Mouse (Mus musculus) cerebellum, adult 11 months (tissue): ENCODE data around the gene Tbc1d7.
A peak's percentile ranks its signal among the peaks of the same experiment; 100 is the strongest.

Experiments used
- DNase-seq: peaks from one replicate; pipeline ENCODE4 v3.0.0; 2022

Gene Tbc1d7

GRCm38 (mm10) chr13:43193266-43193665 is 22.0 kb upstream of the Tbc1d7 start:
- no peak for DNase-seq

DNA sequence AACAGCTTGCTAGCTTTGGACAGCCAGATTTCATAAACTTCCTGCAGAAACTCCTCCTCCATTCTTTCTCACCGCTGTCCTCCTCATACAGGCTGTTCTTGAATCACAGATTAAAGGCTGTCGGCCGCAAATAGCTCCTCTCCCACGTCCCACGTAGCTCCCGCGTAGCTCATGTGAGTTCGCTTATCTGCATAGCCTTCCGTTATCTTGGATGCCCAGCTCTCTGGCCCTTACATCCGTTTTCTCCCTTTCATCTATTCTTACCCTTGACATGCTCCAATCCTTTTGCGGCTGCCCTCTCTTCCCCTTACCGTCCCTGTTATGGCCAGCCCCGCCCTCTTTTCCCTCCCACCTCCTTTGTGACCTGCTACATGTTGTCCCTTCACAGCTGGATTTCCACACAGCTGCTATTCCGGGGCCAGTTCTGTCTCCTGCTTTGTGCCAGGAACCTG is 20.5 kb upstream of the Tbc1d7 start:
- DNase-seq: no peak

DNA sequence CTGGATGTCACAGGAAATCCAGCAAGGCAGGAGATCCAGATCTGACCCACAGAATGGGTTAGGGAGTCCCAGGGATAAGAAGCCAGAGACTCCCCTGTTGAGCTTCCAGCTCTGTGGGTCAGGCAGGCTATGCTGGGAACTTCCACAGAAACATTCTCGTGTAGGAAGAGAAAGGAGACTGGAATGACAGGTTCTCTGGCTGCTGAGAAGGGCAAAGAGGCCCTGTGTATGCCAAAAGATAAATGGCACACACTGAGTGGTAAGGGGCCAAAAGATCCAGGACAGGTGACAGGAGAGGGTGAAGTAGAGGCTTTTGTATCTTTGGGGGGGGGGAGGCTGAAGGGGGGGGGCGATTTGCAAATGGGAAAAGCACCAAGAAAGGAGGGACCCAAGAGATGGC is 20.0 kb upstream of the Tbc1d7 start:
- no peak for DNase-seq

DNA sequence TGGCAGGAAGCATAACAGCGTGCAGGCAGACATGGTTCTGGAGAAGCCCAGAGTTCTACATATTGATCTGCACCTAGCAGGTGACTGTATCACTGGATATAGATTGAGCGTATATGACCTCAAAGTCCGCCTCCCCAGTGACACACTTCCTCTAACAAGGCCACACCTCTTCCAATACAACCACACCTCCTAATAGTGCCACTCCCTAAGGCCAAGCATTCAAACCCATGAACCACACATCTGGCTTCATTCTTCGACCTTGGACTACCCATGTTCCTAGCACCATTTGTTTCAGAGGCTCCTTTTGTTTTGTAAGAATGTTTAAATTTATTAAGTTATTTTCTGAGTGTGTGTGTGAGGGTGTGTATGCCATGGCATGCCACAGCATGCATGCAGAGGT is 16.4 kb upstream of the Tbc1d7 start:
- no peak for DNase-seq

DNA sequence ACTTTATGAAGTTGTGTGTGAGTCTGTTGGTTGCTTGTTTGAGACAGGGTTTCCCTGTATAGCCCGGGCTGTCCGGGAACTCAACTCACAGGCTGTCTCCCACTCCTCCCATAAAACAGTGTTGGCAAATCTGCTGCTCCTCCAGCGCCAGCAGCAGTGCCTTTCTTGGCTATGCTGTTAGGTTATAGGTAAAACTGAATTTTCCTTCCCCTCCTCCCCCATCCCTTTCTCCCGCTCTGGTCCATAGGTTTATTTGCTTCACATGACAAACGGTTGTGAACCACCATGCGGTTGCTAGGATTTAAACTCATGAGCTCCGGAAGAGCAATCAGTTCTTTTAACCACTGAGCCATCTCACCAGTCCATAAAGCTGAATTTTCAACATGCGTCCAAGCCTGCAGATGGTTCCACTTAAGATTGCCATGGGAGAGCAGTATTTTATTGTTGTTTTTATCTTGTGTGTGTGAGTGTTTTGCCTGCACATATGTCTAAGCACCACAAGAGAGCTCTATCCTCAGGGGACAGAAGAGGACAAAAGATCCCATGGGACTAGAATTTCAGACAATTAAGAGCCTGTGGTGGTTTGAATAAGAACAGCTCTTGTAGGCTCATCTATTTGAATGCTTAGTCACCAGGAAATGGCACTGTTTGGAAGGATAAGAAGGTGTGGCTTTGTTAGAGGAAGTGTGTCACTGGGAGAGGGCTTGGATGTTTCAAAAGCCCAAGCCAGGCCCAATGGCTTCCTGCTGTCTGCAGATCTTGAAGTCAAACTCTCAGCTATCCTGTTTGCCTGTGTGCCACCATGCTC is 12.2 kb upstream of the Tbc1d7 start:
- no peak for DNase-seq

GRCm38 (mm10) chr13:43182465-43183201 is 11.3 kb upstream of the Tbc1d7 start:
- DNase-seq: peak; percentile 79

DNA sequence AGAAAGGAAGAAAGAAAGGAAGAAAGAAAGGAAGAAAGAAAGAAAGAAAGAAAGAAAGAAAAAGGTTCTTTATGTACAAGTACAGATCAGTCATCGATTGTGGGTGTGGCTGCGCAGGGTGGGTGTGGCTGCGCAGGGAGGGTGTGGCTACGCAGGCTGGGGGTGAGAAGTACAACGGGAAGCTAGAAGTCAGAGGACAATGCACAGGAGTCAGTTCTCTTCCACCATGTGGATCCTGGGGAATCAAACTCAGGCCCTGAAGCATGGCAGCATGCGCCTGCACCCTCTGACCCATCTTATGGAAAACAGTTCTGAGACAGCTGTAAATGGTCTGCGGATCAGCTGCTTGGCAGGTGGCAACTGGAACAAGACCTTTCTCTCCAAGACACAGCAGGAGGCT is 9.8 kb upstream of the Tbc1d7 start:
- no peak for DNase-seq

- no peak for DNase-seq
Measured at GRCm38 (mm10) chr13:43177317-43177716, 6.0 kb upstream of the Tbc1d7 start.

- no peak for DNase-seq
Measured at GRCm38 (mm10) chr13:43176676-43177075, 5.4 kb upstream of the Tbc1d7 start.

DNA sequence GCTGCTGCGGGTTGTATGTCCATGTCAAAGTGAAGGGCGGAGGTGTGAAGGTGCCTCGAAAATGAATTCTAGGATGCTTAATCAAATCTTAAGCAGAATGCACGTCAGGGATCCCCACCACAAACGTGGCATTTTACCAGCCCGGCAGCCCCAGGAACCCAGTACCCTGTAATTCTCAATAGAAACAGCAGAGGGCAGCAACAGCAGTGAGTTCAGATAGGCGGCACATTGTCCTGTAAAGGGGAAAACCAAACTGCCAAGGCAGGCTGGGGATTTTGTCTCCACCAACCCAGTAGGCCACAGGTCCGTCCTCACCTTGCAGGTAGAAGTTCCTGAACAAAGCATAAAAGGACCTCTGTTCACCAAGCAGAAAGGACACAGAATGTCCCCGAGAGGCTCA is 2.0 kb upstream of the Tbc1d7 start:
- peak; percentile 80 for DNase-seq

- no peak for DNase-seq
Measured at GRCm38 (mm10) chr13:43172036-43172713, 874 bp upstream of the Tbc1d7 start.

DNA sequence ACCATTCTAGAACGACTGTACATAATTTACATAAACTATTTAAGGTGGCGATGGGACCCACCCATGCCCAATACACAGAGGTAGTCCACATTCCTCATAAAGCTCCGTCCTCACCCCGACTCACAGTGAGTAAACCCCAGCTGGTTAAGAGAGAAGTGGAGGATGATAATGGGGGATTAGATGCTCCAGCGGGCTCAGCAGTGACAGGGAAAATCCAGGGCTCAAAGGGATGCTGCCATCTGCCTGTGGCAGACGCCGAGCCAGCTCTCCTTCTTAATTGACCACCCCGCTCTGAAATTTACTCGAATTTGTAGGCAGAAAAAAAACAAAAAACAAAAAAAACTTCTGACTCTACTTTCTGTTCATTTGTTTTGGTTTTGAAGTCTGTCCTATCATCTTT is 3.6 kb downstream of the Tbc1d7 start:
- no peak for DNase-seq

DNA sequence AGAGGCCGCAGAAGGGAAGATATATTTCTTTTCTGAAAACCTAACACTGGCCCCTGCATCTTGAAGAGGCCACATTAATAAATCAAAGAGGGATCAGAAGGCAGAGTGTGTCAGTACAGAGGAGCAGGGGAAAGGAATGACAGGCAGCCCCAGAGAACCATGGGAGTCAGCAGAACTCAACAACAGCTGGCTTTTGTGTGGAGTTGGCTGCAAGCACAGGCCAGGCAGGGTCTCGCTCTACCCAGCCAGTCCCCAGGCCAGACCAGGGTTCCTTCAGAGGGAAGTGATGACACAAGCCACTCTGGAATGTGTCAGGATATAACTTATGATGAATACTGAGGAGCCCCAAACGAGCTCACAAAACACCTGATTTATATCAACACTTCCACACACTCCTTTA is 11.9 kb downstream of the Tbc1d7 start:
- no peak for DNase-seq

DNA sequence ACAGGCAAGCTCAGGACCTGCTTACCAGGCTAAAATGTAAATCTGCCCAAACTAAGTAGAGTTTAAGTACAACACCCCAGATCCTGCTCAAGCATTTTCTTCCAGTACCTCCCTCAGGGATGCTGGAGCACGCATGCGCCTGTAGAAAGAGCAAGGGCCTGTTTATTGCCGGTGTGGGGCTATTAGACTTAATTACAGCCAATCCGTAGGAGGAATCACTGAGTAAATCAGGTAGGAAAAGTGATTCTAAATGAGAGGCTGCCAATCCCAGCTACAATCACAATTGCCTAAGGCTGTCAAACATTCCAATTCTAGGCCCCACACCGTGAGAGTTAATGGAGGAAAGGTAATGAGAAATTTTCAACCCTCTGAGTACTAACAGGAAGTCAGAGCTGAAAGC is 13.0 kb downstream of the Tbc1d7 start:
- DNase-seq: no peak

- DNase-seq: no peak
Measured at GRCm38 (mm10) chr13:43157370-43157769, 13.9 kb downstream of the Tbc1d7 start.

DNA sequence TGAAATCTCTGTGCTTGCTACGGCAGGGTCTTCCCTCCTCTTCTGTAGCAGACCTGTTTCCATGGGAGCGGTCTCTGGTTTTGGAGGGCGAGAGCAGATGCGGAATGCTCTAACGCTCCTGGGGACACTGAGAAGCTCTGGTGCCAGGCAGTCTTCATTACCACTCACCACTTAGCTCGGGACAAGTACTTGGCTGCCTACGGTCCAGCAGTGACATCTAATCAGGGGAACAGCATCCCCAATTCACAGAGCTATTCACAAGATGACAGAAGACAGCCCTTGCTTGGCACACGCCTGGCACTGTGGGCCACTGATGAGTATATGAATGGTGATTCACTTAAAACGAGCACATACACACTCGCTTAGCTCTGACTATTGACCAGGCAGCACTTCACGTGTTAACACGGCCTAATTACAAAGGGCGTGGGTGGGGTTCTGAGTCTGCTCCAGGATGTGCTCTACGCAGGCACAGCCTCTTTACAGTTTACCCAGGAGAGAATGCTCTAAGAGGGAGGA is 19.2 kb downstream of the Tbc1d7 start:
- DNase-seq: no peak

DNA sequence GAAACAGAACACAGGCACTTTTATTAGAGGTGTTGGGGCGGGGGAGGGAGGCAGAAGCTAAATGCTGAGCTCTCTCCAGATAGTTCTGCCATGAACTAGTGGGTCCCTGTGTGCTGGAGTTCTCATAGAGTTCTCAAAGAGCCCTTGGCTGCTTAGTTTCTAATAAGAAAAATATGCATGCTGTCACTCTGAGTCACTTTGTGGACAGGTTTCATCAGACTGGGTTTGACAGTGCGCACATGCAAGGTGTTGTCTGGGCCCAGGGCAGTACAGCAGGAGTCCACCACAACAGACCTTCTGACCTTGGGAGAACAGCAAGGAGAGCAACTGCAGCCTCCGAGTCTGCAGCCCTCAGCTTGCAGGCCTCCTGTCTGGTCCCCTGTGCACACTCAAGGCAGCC is 21.6 kb downstream of the Tbc1d7 start:
- no peak for DNase-seq

- DNase-seq: no peak
Measured at GRCm38 (mm10) chr13:43148692-43149091, 22.6 kb downstream of the Tbc1d7 start.

DNA sequence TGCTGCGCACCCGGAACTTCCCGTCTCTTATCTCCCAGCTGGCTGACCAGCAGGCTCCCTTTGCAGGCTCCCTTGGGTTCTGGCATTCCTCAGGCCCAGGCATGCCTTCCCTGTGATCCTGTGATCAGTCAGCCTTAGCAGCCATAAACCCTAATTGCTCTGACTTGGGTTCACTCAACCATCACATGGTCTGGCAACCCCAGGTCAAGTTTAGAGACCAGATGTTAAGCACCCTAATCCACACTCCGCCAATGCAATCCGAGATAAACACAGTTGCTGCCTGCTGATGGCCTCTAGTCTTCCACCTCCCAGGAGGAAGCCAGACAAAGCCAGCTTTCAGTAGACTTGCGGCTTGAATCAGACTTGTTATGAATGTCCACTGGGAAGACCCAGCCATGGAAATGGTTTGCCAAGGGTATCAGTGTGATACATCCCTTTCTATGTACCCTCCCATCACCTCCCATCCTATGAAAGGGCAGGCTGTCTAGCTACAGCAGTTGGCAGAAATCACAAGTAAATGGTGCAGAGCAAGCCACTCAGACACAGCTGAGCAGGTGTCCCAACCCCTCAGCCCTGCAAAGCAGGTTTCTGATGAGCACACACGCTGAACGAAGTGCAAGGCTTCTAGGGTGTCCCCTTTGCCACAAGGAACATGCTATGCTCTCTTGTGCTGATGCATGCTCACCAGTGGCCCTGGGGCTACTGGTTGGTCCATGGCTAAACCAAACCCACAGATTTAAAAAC is 24.6 kb downstream of the Tbc1d7 start:
- DNase-seq: no peak

- DNase-seq: no peak
Measured at GRCm38 (mm10) chr13:43144720-43145418, 26.4 kb downstream of the Tbc1d7 start.

DNA sequence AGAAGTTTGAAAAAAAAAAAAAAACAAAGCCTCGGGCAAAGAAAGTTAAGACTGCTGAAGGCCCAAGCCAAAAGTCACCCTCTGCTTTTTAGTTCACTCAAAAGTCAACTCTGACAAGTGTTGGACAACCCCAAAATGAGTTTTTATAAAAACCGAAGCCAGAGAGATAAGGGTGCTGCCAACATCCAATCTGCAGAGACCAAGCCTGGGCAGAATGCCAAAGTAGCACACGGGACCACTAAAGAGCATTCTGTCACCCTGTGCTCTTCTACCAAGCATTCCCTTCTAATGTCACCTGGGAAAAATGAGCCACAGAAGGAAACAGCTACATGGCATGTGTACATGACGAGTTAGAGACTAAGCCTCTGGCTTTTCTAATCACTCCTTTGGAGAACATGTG is 36.8 kb downstream of the Tbc1d7 start:
- no peak for DNase-seq

DNA sequence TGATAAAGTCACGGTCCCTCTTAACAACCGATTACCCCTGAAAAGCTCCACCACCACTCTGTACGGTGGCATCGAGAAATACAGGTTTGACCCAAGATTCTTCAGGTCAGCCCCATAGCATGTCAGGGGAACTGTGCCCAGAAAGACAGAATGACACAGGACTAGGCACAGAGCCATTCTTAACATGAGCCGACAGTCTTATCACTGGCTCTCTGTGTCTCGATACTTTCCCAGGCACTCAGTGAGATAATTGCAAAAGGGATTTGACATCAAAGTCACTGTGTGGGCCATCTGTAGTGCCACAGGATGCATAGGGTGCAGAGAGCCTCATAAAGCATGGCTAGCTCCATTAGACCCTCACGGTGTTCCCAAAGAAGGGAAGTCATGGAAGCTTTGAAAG is 37.9 kb downstream of the Tbc1d7 start:
- DNase-seq: no peak
